Mouse (Mus musculus): ENCODE measurements around the gene Mpzl3. TPM values are rescaled to one million over a fixed set of nuclear protein-coding genes. Genes with fewer than 3 reads are reported as not detected.

Gene Mpzl3
- polyA plus RNA-seq, 1 experiment, result 2.0 TPM

DNA sequence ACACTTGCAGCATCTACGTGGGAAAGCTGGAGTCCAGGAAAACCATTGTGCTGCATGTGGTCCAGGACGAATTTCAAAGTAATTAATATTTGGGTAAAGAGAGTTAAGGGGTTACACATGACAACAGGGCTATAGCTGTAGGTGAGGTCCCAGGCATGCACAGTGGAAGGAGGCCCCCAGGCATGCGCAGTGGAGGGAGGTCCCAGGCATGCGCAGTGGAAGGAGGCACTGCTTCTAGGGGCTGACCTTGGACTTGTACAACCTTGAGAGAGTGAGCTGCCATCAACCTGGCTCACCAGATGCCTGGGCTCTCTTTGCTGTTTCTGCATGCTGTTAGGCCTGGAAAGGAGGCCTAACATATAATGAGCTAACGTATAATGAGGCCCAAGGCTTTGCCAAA lies 42.9 kb downstream of the Mpzl3 start:
- DNase-seq (ENCODE audit: extremely low spot score in 1 of 2, low spot score in 1 of 2), result no peak

DNA sequence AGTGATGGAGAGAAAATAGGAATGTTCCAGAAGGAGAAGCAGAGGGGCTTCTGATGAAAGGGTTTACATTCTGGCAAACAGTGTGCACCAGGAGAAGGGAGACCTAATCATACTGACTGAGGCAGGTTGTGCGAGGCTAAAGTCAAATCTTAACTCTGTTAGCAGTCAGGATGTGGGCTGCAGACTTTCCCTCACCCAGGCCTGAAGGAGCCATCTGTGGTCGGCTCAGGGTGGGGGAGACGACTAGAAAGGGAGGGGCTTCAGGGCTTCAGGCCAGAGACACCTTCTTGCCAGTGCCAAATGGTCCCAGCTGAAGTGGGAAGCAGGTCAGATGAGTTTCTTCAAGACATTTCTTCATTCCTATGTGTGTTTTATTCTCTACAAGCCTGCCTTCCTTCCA lies 43.4 kb downstream of the Mpzl3 start:
- no peak for DNase-seq (ENCODE audit: extremely low spot score in 1 of 2, low spot score in 1 of 2)

DNA sequence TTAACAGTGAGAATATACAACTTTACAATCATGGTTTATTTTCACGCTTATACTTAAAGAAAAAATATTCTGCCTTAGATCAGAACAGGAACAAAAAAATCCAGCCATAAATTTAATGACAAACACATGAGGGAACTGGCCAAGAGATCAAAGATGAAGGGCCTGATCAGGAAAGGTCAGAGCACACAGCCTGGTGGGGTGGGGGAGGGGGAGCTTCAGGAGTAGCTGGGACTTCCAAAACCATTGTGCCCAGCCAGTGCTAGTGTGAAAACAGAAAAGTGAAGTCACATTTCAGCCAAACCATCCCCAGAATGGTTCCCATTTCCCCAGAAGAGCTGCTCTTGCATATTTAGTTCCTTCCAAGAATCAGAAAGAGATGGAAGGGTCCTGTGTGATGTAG lies 47.5 kb downstream of the Mpzl3 start:
- no peak for DNase-seq (ENCODE audit: extremely low spot score in 1 of 2, low spot score in 1 of 2)

DNA sequence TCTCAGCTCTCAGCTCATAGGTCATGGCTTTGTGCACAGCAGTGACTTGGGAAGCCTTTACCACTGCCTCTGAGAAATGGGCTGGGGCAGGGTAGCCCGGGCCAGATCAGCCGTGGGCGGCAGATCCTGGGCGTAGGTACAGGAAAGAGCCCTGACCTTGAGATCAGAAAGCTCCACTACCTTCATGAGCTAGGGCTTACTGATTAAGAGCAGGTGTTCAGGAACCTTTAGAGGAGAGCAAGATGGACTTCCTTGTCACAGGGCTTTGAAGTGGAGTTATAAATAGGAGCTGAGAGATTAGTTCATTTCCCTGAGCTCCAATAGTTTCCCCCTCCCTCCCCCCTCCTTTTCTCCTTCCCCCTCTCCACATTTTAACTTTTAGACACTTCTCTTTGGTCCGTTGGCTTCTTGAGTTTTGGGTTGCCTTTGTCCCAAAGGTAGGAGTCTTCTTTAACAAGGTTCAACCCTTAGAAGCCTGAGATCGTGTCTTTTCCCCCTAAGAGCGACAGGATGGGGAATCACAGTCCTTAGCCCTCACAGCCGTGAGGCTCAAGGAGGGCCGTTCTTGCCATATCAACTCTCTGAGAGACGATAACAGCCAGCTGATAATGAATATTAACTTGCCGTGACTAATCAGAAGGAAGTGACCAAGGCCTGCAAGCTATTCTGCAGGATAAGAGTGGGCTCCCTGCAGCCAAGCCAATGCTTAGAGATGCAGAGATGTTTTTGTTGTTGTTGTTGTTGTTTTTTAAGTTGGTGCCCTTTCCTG lies 48.4 kb downstream of the Mpzl3 start:
- DNase-seq (ENCODE audit: extremely low spot score in 1 of 2, low spot score in 1 of 2), result no peak

DNA sequence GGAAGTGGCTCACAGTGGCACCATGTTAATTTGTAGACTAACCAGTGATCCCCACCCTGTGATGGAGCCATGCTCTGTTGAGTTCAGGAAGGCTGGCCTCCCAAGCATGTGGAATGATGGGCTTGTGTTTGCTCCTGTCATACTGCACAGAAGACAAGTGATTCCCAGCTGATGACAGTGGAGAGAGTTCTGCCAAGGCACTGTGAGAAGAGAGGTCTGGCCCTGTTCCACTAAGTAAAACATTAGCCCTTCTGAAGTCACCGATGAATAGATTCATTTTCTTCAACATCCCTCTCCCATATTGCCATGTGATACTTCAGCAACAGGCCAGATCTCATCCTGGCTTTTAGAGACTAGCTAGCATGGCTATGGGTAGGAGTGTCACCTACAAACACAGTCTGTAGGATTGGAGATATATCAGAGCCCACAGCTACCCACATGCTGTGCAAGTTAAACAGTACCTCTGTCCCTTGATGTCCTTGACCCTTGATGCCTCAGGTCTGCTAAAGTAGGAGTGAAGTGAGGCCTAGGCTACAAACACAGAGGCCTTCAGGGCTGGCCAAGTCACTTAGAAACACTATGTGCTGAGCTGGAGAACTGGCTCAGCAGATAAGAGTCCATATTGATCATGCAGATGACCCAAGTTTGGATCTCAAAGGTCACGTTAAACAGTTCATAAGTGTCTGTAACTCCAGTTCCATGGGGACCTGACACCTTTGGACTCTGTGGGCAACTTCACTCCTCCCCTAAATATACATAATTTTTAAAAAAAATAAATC lies 50.8 kb downstream of the Mpzl3 start:
- no peak for DNase-seq (ENCODE audit: extremely low spot score in 1 of 2, low spot score in 1 of 2)

DNA sequence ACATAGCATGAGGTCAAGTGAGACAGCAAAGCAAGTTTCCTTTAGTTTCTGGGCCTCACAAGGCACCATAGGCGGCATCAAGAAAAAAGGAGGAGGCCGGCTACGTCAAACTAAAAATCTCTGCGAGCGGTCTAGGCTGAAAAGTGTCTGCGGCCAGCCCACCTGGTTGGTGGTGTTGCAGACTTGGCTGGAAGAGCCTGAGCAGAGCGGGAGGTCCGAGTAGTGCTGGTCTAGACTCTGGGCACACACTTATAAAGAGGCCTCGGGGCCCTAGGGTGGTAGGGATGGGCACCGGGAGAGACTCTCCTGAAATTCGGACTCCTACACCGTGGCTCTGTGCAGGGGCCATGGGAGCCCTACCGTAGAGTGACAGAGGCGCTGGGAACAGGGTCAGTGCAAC lies 60.7 kb downstream of the Mpzl3 start:
- peak; percentile 32 to 86 for DNase-seq (ENCODE audit: extremely low spot score in 1 of 2, low spot score in 1 of 2)

DNA sequence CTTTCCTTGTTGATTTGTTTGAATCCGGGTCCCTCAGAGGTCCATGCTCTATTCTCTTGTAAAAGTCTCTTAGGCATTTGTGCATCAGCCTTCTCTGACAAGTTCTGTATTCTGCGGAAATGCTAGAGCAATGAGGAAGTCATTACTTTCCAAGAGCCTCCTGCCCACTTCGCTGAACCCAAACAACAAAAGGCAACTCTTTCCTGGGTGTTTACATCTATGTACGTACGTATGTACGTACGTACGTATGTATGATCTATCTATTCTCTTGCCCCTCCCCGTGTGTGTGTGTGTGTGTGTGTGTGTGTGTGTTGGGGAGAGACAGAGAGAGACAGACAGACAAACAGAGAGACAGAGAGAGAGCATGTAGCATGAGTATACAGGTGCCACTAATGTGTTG lies 61.8 kb downstream of the Mpzl3 start:
- no peak for DNase-seq (ENCODE audit: extremely low spot score in 1 of 2, low spot score in 1 of 2)

DNA sequence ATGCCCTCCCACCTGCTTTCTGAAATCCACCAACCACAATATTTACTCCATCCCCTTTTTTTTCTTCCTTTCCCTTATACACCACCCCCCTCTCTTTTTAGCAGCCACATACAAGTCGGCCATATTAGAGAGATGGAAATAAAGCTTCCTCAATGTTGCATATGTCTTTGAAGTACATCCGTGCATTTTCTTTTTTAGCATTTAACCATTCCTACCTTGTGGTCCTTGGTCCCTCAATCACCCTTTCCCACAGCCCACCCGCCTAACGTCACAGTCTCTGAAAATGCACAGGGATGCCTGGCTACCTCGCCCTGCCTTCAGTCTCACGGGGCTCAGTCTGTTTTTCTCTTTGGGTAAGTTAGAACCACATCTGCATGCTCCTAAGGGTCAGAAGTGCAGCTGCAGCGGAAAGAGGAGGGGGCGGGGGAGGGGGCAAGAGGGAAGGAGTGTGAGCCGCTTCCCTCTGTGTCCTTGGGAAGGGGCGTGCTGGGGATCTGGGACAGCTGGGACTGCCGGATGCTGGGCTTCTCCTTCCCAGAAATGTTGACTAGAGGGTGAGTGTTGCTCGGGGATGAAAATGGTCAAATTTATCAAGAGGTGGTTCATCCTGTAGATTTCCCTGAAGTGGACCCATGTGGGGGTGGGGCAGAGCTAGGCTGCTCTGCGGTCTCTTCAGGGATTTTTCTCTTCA lies 62.9 kb downstream of the Mpzl3 start, which contains the start of gene Scn2b:
Gene Scn2b (plus strand): TSS at position 42 of the 691 bp plus-strand sequence.
- peak in 1 of 2 experiments; percentile 66 for DNase-seq (ENCODE audit: extremely low spot score in 1 of 2, low spot score in 1 of 2)

DNA sequence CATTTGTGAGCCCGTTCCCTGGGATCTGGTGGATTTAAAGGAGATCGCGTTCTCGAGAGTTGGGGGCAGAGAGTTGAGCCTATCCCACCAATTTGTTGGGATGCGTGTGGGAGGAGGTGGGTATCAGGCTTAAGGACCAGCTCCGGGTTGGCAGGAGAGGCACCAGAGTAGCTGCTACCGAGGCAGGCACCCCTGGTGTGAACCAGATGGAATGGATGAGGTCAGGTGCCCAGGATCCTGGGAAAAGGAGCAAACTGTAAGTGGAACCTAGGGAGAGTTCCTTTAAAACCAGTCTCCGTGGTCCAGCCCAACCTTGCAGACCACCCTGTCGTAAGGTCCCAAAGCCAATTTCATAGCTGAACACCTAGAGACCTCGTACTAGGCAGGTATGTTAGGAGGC lies 63.6 kb downstream of the Mpzl3 start:
- no peak for DNase-seq (ENCODE audit: extremely low spot score in 1 of 2, low spot score in 1 of 2)

DNA sequence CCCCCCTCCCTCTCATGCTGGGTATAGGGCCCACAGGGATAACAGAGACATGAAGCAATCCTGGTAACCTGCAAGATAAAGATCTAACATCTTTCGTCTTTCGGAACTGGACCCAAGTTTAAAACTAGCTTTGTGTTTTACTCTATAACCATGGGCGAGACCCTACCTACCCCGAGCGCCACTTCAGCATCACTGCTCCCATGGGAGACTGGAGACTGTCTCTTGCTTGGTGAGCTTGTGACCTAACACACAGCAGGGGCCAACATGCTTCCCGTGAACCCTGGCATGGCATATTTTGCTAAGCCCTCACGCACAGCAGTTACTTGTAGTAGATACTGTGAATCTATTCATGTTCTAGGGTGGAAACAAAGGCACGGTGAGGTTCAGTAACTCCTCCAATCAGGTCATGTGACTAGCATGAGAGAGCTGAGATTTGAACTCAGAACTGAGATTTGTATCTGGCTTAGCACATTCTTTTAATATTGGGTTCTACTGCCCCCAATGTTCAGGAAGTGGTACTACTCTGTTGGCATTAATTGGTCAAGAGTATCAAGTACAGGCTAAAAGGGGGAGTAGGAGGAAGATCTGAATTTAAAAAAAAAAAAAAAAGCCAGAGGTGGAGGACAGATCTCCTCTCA lies 64.4 kb downstream of the Mpzl3 start:
- DNase-seq (ENCODE audit: extremely low spot score in 1 of 2, low spot score in 1 of 2), result no peak

DNA sequence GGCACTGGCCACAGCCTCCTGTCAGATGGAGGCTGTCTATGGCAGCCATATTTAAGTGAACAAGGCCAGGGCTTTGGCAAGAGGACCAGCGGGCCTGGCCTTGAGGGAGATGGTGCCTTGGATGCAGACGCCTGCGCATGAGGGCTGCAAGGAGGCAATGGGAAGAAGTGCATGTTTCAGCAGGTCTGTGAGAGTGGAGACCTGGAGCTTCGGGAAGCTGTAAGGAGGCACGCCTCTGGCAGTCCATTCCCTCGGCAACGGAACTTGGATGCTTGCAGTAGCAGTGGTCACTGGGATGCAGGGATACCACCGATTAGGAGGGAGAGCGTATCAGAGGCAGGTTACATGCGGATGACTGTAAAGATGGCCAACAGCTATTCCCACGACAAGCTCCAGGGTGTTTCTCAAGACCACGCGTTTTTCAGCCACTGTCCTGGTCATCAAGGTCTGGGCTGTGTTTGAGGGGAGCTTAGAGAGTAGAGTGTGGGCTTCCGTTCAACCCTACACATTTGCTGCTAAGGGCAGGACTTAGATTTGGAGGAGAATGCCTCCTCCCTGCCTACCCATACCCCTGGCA lies 65.1 kb downstream of the Mpzl3 start:
- DNase-seq (ENCODE audit: extremely low spot score in 1 of 2, low spot score in 1 of 2), result no peak

DNA sequence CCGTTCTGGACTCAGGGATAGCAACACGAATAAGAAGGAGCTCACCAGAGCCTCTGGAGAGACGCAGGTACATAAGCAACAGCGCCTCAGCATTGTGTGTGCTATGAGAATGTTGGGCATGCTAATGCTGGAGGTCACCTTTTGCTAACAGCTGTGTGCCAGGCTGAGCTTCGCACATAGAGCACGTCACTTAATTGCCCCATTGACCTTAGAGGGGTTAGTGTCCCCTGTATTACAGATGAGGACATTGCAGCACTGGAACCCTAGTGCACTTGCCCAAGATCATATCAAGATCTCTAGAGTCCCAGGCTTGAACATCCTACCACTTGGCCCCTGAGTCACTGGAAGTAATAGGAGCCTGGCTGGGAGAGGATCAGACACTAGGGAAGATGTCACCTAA lies 65.6 kb downstream of the Mpzl3 start:
- no peak for DNase-seq (ENCODE audit: extremely low spot score in 1 of 2, low spot score in 1 of 2)

DNA sequence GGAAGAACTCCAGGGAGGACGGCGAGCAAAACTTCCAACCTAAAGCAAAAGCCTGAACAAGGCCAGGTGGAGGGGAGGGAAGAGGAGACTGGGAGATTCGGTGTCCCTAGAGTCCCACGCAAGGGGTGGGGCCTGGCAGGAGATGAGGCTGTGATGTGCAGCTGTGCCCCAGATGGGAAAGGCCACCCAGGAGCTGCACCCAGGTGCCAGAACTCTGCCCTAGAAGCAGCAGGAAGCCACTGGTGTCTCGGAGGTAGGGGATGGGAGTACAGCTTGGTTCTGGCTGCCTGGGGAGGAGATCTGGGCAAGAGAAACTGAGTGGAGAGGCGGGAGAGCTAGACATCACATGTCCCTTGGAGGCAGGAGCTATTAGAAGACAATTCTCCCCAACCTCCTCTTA lies 66.0 kb downstream of the Mpzl3 start:
- peak in 1 of 2 experiments; percentile 42 for DNase-seq (ENCODE audit: extremely low spot score in 1 of 2, low spot score in 1 of 2)

DNA sequence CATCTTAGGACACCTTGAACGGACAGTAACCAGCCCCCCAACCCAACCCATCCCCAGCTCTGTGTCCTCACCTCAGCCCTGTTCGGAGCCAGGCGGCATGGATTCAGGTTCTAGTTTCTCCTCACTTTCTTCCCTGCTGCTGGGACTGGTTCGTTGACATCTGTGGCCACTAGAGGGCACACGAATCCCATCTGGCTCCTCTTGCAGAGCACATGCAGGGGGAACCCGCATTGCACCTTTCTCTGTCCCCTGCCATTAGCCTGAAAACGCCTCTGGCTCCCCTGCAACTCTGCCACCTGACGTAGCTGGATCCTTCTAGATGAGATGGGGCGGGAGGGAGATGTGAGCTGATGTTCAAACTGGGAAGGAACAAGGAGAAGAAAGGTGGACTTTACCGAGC lies 66.8 kb downstream of the Mpzl3 start:
- DNase-seq (ENCODE audit: extremely low spot score in 1 of 2, low spot score in 1 of 2), result peak; percentile 54 to 85

DNA sequence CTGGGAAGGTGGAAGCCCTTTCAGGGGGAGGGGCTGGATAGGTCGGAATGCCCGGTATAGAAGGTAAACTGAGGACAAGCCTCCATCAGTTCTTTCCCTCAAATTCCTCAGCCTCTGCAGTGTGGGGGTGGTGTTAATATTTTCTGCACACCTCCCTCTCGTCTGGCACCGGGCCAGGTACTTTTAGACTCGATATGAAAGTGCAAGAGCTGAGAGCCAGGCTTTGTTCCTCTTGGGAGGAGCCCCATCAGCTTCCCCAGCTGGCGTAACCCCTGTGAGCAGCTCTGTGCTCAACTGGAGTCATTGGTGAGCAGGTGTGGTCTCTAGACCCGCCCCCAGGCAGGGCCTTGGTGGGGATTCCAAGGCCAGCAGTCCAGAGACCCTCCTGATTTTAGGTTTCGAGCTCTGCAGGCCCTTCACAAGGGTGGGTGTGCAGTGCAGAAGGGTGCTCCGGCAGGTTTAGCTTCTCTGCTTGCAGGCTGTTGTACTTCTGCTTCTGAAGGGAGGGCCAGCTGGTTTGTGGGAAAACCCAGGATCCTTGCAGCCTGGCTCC lies 67.3 kb downstream of the Mpzl3 start:
- DNase-seq (ENCODE audit: extremely low spot score in 1 of 2, low spot score in 1 of 2), result peak; percentile 88 to 92

DNA sequence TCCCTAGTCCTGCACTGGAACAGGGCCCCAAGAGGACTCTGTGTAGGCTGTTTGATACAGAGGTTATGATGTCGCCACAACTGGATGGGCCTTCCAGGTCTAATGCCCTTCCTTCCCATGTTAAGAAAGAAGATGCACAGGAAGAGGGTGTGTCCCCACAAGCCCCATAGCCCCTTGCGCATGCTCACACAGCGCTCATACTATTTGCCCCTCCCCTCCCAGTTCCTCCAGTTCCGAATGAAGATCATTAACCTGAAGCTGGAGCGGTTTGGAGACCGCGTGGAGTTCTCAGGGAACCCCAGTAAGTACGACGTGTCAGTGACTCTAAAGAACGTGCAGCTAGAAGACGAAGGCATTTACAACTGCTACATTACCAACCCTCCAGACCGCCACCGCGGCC lies 70.2 kb downstream of the Mpzl3 start:
- DNase-seq (ENCODE audit: extremely low spot score in 1 of 2, low spot score in 1 of 2), result no peak

DNA sequence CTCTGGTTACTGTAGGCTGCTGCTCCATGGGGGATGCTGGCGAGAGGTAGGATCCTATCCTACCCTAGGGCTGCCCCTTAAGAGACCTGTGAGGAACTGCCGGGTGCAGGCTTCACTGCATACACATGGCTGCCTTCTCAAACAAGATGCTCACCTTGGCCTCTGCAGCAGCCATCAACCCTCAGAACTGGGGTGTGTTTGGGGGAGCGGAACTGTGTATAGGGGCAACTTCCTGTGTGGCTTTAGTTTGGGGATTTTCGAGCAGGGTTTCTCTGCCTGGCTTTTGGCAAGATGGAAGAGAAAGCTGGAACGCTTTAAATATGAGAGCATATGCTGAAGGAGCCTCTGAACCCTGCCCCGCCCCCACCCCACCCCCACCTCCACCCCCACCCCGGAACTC lies 72.0 kb downstream of the Mpzl3 start:
- no peak for DNase-seq (ENCODE audit: extremely low spot score in 1 of 2, low spot score in 1 of 2)
